Mouse (Mus musculus) stomach, embryonic 16.5 days (tissue): ENCODE measurements around the gene Camkmt. TPM values are rescaled to one million over a fixed set of nuclear protein-coding genes. Genes with fewer than 3 reads are reported as not detected.

Experiments used
- ATAC-seq: fragments of 200-750 bp; cut with Nextera tagmentation; 2 replicates; pipeline ENCODE4 v1.8.0; 2017; ENCODE audit warnings: moderate number of reproducible peaks, moderate TSS enrichment; ENCODE audit not compliant: insufficient read depth, low FRiP score
- H3K27ac ChIP-seq: fragments of 300-500 bp; sonication (generic); 2 replicates; pipeline ENCODE4 v1.5.1; 2014; ENCODE audit warnings: low read length
- H3K27me3 ChIP-seq: fragments of 300-500 bp; sonication (generic); 2 replicates; pipeline ENCODE4 v1.6.1; 2014; ENCODE audit warnings: low read length, control low read depth, mixed read lengths; ENCODE audit not compliant: control insufficient read depth, insufficient read depth
- H3K36me3 ChIP-seq: fragments of 300-500 bp; sonication (generic); 2 replicates; pipeline ENCODE4 v1.6.1; 2014; ENCODE audit warnings: low read length; ENCODE audit not compliant: control insufficient read depth, insufficient read depth
- H3K4me1 ChIP-seq: fragments of 300-500 bp; sonication (generic); 2 replicates; pipeline ENCODE4 v1.6.1; 2014; ENCODE audit warnings: low read length, control low read depth, mixed read lengths; ENCODE audit not compliant: control insufficient read depth, insufficient read depth
- H3K4me2 ChIP-seq: fragments of 300-500 bp; sonication (generic); 2 replicates; pipeline ENCODE4 v1.6.1; 2014; ENCODE audit warnings: low read depth, low read length, mixed read lengths
- H3K4me3 ChIP-seq: fragments of 300-500 bp; sonication (generic); replicated peaks from 2 replicates; pipeline ENCODE4 v1.5.1; 2014; ENCODE audit warnings: mild to moderate bottlenecking, low read length
- H3K9ac ChIP-seq: fragments of 300-500 bp; sonication (generic); 2 replicates; pipeline ENCODE4 v1.6.1; 2014; ENCODE audit warnings: low read length
- H3K9me3 ChIP-seq: fragments of 300-500 bp; sonication (generic); replicated peaks from 2 replicates; pipeline ENCODE4 v1.6.1; 2016; ENCODE audit warnings: low read length, control low read depth; ENCODE audit not compliant: control insufficient read depth
- WGBS: fragments of 180-500 bp; shearing (Covaris S2); extraction: QIAGEN DNeasy Blood & Tissue Kit; methylation state at CpG from one replicate; pipeline ENCODE4 v1.1.7; 2014; 5-methylcytosine and 5-hydroxymethylcytosine counted together
- polyA plus RNA-seq: library from polyadenylated mRNA; unstranded; fragments of >200 nt; fragmentation: Nextera tagmentation; extraction: Ambion mirVana; gene quantifications from 2 replicates; pipeline ENCODE4 v1.2.1, GENCODE M21; 2015

Camkmt gene
- polyA plus RNA-seq, 1 experiment from 2014 or later: 13.7 TPM

- H3K27me3 ChIP-seq: no peaks in the 10 kb centered on the region
- no peaks in the 10 kb centered on the region for H3K9me3 ChIP-seq
- H3K4me3 ChIP-seq: no peak overlapping the region
- no peak for ATAC-seq
- H3K9ac ChIP-seq: no peak overlapping the region
- no peak overlapping the region for H3K4me2 ChIP-seq
- 79% methylated on average over 13 of the region's 13 CpGs for WGBS
- no peak overlapping the region for H3K27ac ChIP-seq
- H3K36me3 ChIP-seq: no peaks in the 10 kb centered on the region
- no peaks in the 10 kb centered on the region for H3K4me1 ChIP-seq
These were observed 221.0 kb downstream of the Camkmt start for GRCm38 (mm10) chr17:85311348-85311747.

- Histone ChIP-seq H3K4me3 (no peak overlapping the region), H3K9ac (no peak overlapping the region), H3K4me2 (no peak overlapping the region), H3K9me3 (no peaks in the 10 kb centered on the region), H3K36me3 (no peaks in the 10 kb centered on the region), H3K4me1 (no peaks in the 10 kb centered on the region), H3K27ac (no peak overlapping the region), H3K27me3 (no peaks in the 10 kb centered on the region)
- WGBS: 80% methylated on average over 10 of the region's 10 CpGs
- no peak for ATAC-seq
These were observed 228.0 kb downstream of the Camkmt start for GRCm38 (mm10) chr17:85318401-85318800.

- H3K4me3 ChIP-seq: no peak overlapping the region
- no peak overlapping the region for H3K27ac ChIP-seq
- WGBS: 52% methylated on average over 8 of the region's 8 CpGs
- no peak overlapping the region for H3K9ac ChIP-seq
- no peaks in the 10 kb centered on the region for H3K9me3 ChIP-seq
- no peak for ATAC-seq
- no peaks in the 10 kb centered on the region for H3K36me3 ChIP-seq
- no peak overlapping the region for H3K4me2 ChIP-seq
- no peaks in the 10 kb centered on the region for H3K4me1 ChIP-seq
- no peaks in the 10 kb centered on the region for H3K27me3 ChIP-seq
These were observed 229.5 kb downstream of the Camkmt start for GRCm38 (mm10) chr17:85319779-85320300.

- H3K4me3 ChIP-seq: no peak overlapping the region
- WGBS: 87% methylated on average over 10 of the region's 10 CpGs
- H3K9ac ChIP-seq: no peak overlapping the region
- no peaks in the 10 kb centered on the region for H3K4me1 ChIP-seq
- H3K27me3 ChIP-seq: no peaks in the 10 kb centered on the region
- no peaks in the 10 kb centered on the region for H3K9me3 ChIP-seq
- H3K36me3 ChIP-seq: no peaks in the 10 kb centered on the region
- no peak overlapping the region for H3K4me2 ChIP-seq
- ATAC-seq: no peak
- H3K27ac ChIP-seq: no peak overlapping the region
These were observed 238.5 kb downstream of the Camkmt start for GRCm38 (mm10) chr17:85328901-85329300.

- Histone ChIP-seq H3K36me3 (no peaks in the 10 kb centered on the region), H3K4me3 (no peak overlapping the region), H3K4me1 (no peaks in the 10 kb centered on the region), H3K9ac (no peak overlapping the region), H3K4me2 (no peak overlapping the region), H3K27me3 (no peaks in the 10 kb centered on the region), H3K9me3 (no peaks in the 10 kb centered on the region), H3K27ac (no peak overlapping the region)
- 83% methylated on average over 10 of the region's 10 CpGs for WGBS
- ATAC-seq: no peak
These were observed 245.1 kb downstream of the Camkmt start for GRCm38 (mm10) chr17:85335464-85335863.

- H3K27ac ChIP-seq: no peak overlapping the region
- H3K27me3 ChIP-seq: no peaks in the 10 kb centered on the region
- H3K4me2 ChIP-seq: no peak overlapping the region
- ATAC-seq: no peak
- H3K9me3 ChIP-seq: no peaks in the 10 kb centered on the region
- H3K4me1 ChIP-seq: no peaks in the 10 kb centered on the region
- no peak overlapping the region for H3K4me3 ChIP-seq
- 79% methylated on average over 7 of the region's 7 CpGs for WGBS
- no peaks in the 10 kb centered on the region for H3K36me3 ChIP-seq
- no peak overlapping the region for H3K9ac ChIP-seq
These were observed 247.3 kb downstream of the Camkmt start for GRCm38 (mm10) chr17:85337666-85338065.

GRCm38 (mm10) chr17:85341134-85341700 lies 250.9 kb downstream of the Camkmt start:
- Histone ChIP-seq H3K9ac (no peak overlapping the region), H3K36me3 (no peaks in the 10 kb centered on the region), H3K27ac (no peak overlapping the region), H3K4me3 (no peak overlapping the region), H3K4me1 (no peaks in the 10 kb centered on the region), H3K9me3 (no peaks in the 10 kb centered on the region), H3K4me2 (no peak overlapping the region), H3K27me3 (no peaks in the 10 kb centered on the region)
- 66% methylated on average over 18 of the region's 18 CpGs for WGBS
- no peak for ATAC-seq

GRCm38 (mm10) chr17:85342471-85342870 lies 252.1 kb downstream of the Camkmt start:
- no peak overlapping the region for H3K4me2 ChIP-seq
- no peak overlapping the region for H3K4me3 ChIP-seq
- ATAC-seq: no peak
- H3K27ac ChIP-seq: no peak overlapping the region
- H3K36me3 ChIP-seq: no peaks in the 10 kb centered on the region
- H3K4me1 ChIP-seq: no peaks in the 10 kb centered on the region
- no peak overlapping the region for H3K9ac ChIP-seq
- no peaks in the 10 kb centered on the region for H3K9me3 ChIP-seq
- WGBS: 86% methylated on average over 5 of the region's 5 CpGs
- no peaks in the 10 kb centered on the region for H3K27me3 ChIP-seq

- 86% methylated on average over 13 of the region's 13 CpGs for WGBS
- Histone ChIP-seq H3K9ac (no peak overlapping the region), H3K36me3 (no peaks in the 10 kb centered on the region), H3K27me3 (no peaks in the 10 kb centered on the region), H3K4me1 (no peaks in the 10 kb centered on the region), H3K4me3 (no peak overlapping the region), H3K4me2 (no peak overlapping the region), H3K27ac (no peak overlapping the region), H3K9me3 (no peaks in the 10 kb centered on the region)
- no peak for ATAC-seq
These were observed 253.1 kb downstream of the Camkmt start for GRCm38 (mm10) chr17:85343435-85343834.
